Mouse (Mus musculus) kidney, adult 2 months (tissue): ENCODE data around the gene Tmod1. TPM values are rescaled to one million over a fixed set of nuclear protein-coding genes. Genes with fewer than 3 reads are reported as not detected.

Source experiments
- DNase-seq: peaks from one replicate; pipeline ENCODE4 v3.0.0; 2021
- H3K27ac ChIP-seq: fragments of 200-500 bp; 2 replicates; pipeline ENCODE4 v1.5.1; 2012; ENCODE audit warnings: low read depth, low read length, control low read depth, inconsistent platforms; ENCODE audit not compliant: insufficient read depth
- H3K27me3 ChIP-seq: fragments of 200-500 bp; replicated peaks from 2 replicates; pipeline ENCODE4 v1.6.1; 2012; ENCODE audit warnings: mild to moderate bottlenecking, moderate library complexity, low read length, inconsistent platforms; ENCODE audit not compliant: control insufficient read depth, insufficient read depth
- H3K36me3 ChIP-seq: fragments of 200-500 bp; 2 replicates; pipeline ENCODE4 v1.6.1; 2012; ENCODE audit warnings: mild to moderate bottlenecking, moderate library complexity, low read length, inconsistent platforms; ENCODE audit not compliant: control insufficient read depth, insufficient read depth
- H3K4me1 ChIP-seq: fragments of 200-500 bp; 2 replicates; pipeline ENCODE4 v1.6.1; 2011; ENCODE audit warnings: low read length; ENCODE audit not compliant: control insufficient read depth, insufficient read depth
- H3K4me3 ChIP-seq: fragments of 200-500 bp; 2 replicates; pipeline ENCODE4 v1.5.1; 2011; ENCODE audit warnings: mild to moderate bottlenecking, low read depth, low read length, control low read depth; ENCODE audit not compliant: insufficient read depth
- CTCF ChIP-seq: fragments of 200-500 bp; conservative IDR thresholded peaks from 2 replicates; pipeline ENCODE4 v1.5.1; 2011; ENCODE audit warnings: low read depth, mild to moderate bottlenecking, control low read depth, low read length, moderate library complexity, mixed read lengths; ENCODE audit not compliant: insufficient read depth, insufficient read length
- POLR2A ChIP-seq: fragments of 200-500 bp; IDR thresholded peaks from one replicate; pipeline ENCODE4 v1.6.1; 2011; ENCODE audit warnings: low read depth, low read length, control low read depth
- WGBS: fragments of 180-500 bp; shearing (Covaris S2); methylation state at CpG from one replicate; pipeline ENCODE4 v1.1.7; 2018; 5-methylcytosine and 5-hydroxymethylcytosine counted together
- polyA plus RNA-seq: library from polyadenylated mRNA; depleted of rRNA; stranded (reverse); fragments of >200 nt; gene quantifications from 2 replicates; pipeline ENCODE4 v1.2.3, GENCODE M21; 2012

Gene Tmod1
- polyA plus RNA-seq, 1 experiment: 2.3 TPM

DNA sequence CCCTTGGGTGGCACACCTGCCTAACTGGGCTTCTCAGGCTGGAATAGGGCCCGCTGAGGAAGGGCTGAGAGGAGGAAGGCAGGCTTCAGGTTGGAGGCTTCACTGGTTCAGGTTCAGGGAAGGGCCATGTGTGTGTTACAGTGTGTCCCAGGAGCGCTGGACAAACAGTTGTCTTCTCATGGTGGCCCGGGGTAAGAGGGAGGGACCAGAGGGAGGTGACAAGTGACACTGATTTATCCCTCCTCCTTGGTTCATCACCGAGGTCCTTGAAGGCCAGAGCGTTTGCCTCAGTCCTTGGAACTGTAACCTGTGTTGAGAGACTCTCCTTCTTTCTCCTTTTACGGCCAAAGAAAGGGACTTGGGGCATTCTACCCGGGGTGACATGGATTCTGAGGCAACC, 61.8 kb downstream of the Tmod1 start:
- Histone ChIP-seq H3K36me3 (no peaks in the 10 kb centered on the region), H3K27me3 (no peaks in the 10 kb centered on the region), H3K4me3 (no peak overlapping the region), H3K4me1 (no peaks in the 10 kb centered on the region), H3K27ac (no peak overlapping the region)
- no peak for TF ChIP-seq CTCF
- no peak for TF ChIP-seq POLR2A
- DNase-seq: no peak
- 53% methylated on average over 7 of the region's 7 CpGs for WGBS

DNA sequence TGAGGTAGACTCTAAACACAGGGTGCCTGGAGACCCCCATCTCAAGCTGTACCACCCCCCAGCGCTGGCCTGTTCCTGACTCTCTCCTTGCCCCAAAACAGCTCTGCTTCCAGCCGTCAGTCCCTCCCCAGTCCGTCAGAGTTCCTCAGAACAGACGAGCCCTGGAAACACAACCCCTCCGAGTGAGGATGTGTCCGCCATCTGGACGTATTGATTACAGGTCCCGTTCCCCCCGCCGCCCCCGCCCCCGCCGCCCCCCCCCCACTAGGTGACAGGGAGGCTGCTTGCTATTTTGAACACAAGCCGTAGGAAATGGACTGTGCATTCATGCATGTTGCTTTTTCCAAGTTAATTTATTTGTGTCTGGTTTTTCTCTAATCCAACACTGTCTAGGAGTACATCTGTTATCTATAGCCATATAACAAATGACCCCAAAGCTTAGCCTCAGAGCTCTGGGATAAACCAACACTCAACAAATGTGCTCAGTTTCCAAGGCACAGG, 62.5 kb downstream of the Tmod1 start:
- no peaks in the 10 kb centered on the region for H3K4me1 ChIP-seq
- H3K27ac ChIP-seq: no peak overlapping the region
- no peaks in the 10 kb centered on the region for H3K36me3 ChIP-seq
- WGBS: 29% methylated on average over 14 of the region's 14 CpGs
- no peak for TF ChIP-seq POLR2A
- TF ChIP-seq CTCF: no peak
- no peak overlapping the region for H3K4me3 ChIP-seq
- H3K27me3 ChIP-seq: no peaks in the 10 kb centered on the region
- no peak for DNase-seq

DNA sequence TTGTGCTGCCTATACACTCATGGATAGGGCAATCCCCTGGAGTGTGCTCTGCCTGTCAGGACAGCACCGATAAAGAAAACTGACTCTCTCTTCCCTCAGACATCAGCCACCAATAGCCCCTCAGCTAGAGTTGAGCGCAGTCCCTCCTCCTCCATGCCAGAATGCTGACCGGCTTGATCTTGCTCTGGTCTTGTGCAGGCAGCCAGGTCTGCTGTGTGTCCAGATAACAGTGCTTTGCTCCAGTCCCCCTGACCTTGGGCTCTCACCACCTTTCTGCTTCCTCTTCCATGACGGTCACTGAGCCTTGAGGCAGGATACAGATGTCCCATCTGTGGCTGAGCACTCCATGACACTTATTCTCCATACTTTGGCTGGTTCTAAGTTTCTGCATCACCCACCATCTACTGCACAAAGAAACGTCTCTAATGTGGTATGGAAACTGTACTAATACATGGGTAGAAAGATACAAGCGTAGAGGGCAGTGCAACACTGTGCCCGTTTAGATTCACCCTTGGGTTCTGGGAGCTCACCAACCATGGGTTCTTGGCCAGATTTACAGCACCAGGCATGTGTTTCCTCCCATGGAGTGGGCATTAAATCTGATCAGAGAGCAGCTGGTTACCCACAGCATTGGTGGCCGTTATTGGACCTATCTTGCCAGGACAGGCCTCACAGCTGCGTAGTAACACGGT, 63.5 kb downstream of the Tmod1 start:
- Histone ChIP-seq H3K27me3 (no peaks in the 10 kb centered on the region), H3K36me3 (no peaks in the 10 kb centered on the region), H3K27ac (no peak overlapping the region), H3K4me1 (no peaks in the 10 kb centered on the region), H3K4me3 (no peak overlapping the region)
- WGBS: 86% methylated on average over 10 of the region's 10 CpGs
- TF ChIP-seq CTCF (no peak), POLR2A (no peak)
- DNase-seq: no peak

DNA sequence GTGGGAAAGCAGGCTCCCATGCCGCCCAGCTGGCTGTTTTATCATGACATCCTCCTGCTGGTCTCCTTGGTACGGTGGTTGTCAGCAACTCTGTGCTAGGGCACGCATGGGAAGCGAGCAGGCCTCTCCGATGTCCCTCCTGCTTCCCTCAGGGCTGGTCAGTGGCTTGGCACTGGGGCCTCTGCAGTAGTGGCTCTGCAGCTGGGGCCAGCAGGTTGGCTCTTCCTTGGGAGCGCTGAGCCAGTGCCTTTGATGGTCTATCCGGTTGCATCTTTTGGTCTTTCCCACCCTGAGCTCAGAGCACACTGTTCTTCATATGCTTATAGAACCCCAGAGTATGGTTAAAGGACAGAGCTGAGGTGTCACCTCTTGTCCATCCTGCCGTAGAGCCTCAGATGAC, 71.3 kb downstream of the Tmod1 start:
- Histone ChIP-seq H3K27me3 (no peaks in the 10 kb centered on the region), H3K27ac (no peak overlapping the region), H3K36me3 (no peaks in the 10 kb centered on the region; the same call in 1 of the 2 replicates), H3K4me3 (no peak overlapping the region), H3K4me1 (no peaks in the 10 kb centered on the region)
- TF ChIP-seq CTCF (no peak), POLR2A (no peak)
- DNase-seq: no peak
- 72% methylated on average over 8 of the region's 8 CpGs for WGBS

DNA sequence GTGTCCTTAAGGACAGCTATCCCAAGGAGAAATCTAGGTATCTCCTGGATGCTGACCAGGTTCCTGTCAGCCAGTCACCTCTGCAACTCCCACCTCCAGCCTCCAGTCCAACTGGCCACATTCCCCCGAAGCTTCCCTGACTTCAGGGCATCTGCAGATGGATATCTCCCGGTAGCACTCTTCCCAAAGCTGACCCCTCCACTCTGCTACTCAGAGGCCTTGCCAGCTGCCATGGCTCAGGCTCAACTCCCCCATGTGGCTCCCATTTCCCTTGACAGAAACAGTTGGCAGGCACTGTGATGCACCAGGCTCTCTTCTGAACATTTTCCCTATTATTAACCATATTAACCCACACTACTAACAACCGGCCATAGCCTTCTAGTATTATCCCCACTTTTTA, 72.6 kb downstream of the Tmod1 start:
- Histone ChIP-seq H3K4me3 (no peak overlapping the region), H3K27me3 (no peaks in the 10 kb centered on the region), H3K27ac (no peak overlapping the region), H3K4me1 (no peaks in the 10 kb centered on the region), H3K36me3 (peaks cover 3% of the 10 kb centered on the region; the same call in 1 of the 2 replicates)
- DNase-seq: no peak
- 38% methylated on average over 3 of the region's 3 CpGs for WGBS
- TF ChIP-seq POLR2A (no peak), CTCF (no peak)

DNA sequence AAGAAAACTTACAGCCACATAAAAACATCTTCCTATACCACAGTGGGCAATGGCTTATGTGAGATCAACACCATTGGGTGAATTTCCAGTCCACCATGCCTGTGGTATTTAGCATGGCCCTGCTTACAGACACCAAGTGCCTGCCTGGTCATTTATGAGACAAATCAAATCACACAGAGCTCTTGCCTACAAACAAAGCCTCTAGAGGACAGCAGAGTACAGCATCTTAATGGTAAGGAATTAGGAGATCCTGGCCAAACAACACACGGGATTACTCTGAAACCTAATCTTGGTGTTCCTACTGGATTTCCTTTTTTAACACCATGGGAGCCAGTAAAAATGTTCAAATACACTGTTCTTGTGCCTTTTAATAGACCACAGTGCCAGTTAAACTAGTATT, 76.6 kb downstream of the Tmod1 start:
- no peaks in the 10 kb centered on the region for H3K4me1 ChIP-seq
- H3K4me3 ChIP-seq: no peak overlapping the region
- peaks cover 4% of the 10 kb centered on the region; the same call in 1 of the 2 replicates for H3K36me3 ChIP-seq
- TF ChIP-seq POLR2A: no peak
- TF ChIP-seq CTCF: no peak
- WGBS: 73% methylated on average over 1 of the region's 1 CpGs
- no peak for DNase-seq
- no peak overlapping the region for H3K27ac ChIP-seq
- no peaks in the 10 kb centered on the region for H3K27me3 ChIP-seq

DNA sequence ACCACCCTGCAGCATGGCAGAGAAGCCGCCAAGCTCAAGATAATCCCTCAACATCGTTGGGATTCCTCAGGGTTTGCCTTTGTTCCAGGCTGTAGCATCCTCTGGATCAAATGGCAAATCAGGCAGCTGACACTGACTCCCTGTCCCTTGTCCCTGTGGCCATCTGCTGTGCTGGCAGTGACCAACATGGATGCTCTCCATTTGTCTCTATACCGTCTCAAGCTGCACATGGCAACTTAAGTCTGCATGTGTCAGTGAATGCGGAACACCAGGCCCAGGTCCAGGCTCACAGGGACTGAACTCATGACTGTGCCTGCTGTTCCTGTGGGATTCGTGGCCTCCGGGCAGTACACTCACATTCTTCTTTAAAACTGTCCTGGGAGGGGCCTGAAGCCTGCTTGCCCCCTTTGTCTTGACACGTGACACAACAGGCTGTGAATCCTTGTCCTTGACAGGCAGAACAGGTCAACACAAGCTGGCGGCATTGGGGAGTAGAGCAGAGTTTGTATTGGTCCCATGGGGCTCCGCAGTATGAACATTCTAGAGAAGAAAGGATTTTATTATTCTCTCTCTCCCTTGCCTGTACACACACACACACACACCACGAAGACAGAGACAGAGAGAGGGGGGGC, 77.9 kb downstream of the Tmod1 start:
- Histone ChIP-seq H3K4me1 (no peaks in the 10 kb centered on the region), H3K27ac (no peak overlapping the region), H3K27me3 (no peaks in the 10 kb centered on the region), H3K36me3 (peaks cover 4% of the 10 kb centered on the region; the same call in 1 of the 2 replicates), H3K4me3 (no peak overlapping the region)
- DNase-seq: peak; percentile 22
- no peak for TF ChIP-seq CTCF
- no peak for TF ChIP-seq POLR2A
- WGBS: 71% methylated on average over 10 of the region's 10 CpGs
